Mouse (Mus musculus): ENCODE data around the gene Ly6g5c. TPM values are rescaled to one million over a fixed set of nuclear protein-coding genes. Genes with fewer than 3 reads are reported as not detected.

Ly6g5c gene
- polyA plus RNA-seq, 1 experiment = not detected

DNA sequence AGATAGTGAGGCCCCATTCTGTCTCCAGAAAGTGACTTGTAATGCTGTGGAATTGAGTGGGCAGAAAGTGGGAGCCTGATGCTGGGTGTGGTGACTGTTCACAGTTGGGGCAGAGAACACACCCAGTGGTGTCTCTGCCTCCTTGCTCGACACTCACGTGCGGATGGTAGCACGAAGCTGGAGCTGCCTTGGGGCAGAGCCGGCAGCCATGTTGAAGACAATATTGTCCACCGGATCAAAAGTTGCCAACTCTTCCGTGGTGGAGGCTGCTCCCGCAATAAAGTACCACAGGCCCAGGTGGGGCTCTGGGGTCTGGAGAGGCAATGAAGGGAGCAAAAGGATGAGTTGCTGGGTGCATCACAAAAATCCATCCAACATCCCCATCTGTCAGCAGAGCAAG lies 23.0 kb downstream of the Ly6g5c start:
- peaks cover 25% of the 10 kb centered on the region for H3K36me3 ChIP-seq (ENCODE audit: control insufficient read depth)
- H3K9me3 ChIP-seq (ENCODE audit: control insufficient read depth, low read length) = no peaks in the 10 kb centered on the region
- TF ChIP-seq GATA1 (IDR thresholded peaks at IDR 0.05; ENCODE audit: low read length) = no peak
- TF ChIP-seq TAL1 (IDR thresholded peaks at IDR 0.05; ENCODE audit: low read length) = no peak
- H3K4me3 ChIP-seq (replicated peaks) = peak overlapping the region; percentile 44
- H3K4me1 ChIP-seq (ENCODE audit: control insufficient read depth) = peaks cover 40% of the 10 kb centered on the region
- H3K27me3 ChIP-seq (ENCODE audit: control insufficient read depth) = no peaks in the 10 kb centered on the region

- H3K4me3 ChIP-seq (replicated peaks) = peak within 1 kb of the TSS; percentile 44
- TF ChIP-seq TAL1 (IDR thresholded peaks at IDR 0.05; ENCODE audit: low read length) (no peak), GATA1 (IDR thresholded peaks at IDR 0.05; ENCODE audit: low read length) (no peak)
- H3K36me3 ChIP-seq (ENCODE audit: control insufficient read depth) = peaks cover 26% of the 10 kb centered on the region
- no peaks in the 10 kb centered on the region for H3K27me3 ChIP-seq (ENCODE audit: control insufficient read depth)
- H3K4me1 ChIP-seq (ENCODE audit: control insufficient read depth) = peaks cover 40% of the 10 kb centered on the region
- no peaks in the 10 kb centered on the region for H3K9me3 ChIP-seq (ENCODE audit: control insufficient read depth, low read length)
Observed at GRCm38 (mm10) chr17:35131500-35132173, 23.6 kb downstream of the Ly6g5c start, which contains the start of gene Apom. Gene Apom (minus strand): TSS chr17:35132050.

DNA sequence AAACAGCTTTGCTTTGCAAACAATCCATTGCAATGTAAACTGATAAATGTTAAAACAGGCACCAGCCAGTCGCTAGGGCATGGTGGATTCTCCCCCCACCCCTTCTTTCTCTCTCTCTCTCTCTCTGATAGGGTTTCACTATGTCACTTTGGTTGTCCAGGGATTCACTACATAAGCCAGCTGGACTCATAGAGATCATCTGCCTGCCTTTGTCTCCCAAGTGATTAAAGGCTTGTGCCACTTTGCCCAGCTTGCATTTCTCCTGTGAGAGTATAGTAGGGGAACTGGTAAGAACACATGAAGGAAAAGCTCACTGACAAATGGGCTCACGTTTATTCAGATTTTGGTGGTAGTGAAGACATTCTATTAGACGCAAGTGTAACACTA lies 24.1 kb downstream of the Ly6g5c start:
- TF ChIP-seq TAL1 (IDR thresholded peaks at IDR 0.05; ENCODE audit: low read length) (no peak), GATA1 (IDR thresholded peaks at IDR 0.05; ENCODE audit: low read length) (no peak)
- Histone ChIP-seq H3K4me1 (ENCODE audit: control insufficient read depth) (peaks cover 40% of the 10 kb centered on the region), H3K4me3 (replicated peaks) (no peak overlapping the region), H3K36me3 (ENCODE audit: control insufficient read depth) (peaks cover 28% of the 10 kb centered on the region), H3K9me3 (ENCODE audit: control insufficient read depth, low read length) (no peaks in the 10 kb centered on the region), H3K27me3 (ENCODE audit: control insufficient read depth) (no peaks in the 10 kb centered on the region)

- H3K4me3 ChIP-seq (replicated peaks) = no peak overlapping the region
- H3K27me3 ChIP-seq (ENCODE audit: control insufficient read depth) = no peaks in the 10 kb centered on the region
- H3K9me3 ChIP-seq (ENCODE audit: control insufficient read depth, low read length) = no peaks in the 10 kb centered on the region
- peaks cover 30% of the 10 kb centered on the region for H3K36me3 ChIP-seq (ENCODE audit: control insufficient read depth)
- TF ChIP-seq TAL1 (IDR thresholded peaks at IDR 0.05; ENCODE audit: low read length) (no peak), GATA1 (IDR thresholded peaks at IDR 0.05; ENCODE audit: low read length) (no peak)
- peaks cover 38% of the 10 kb centered on the region for H3K4me1 ChIP-seq (ENCODE audit: control insufficient read depth)
Observed at GRCm38 (mm10) chr17:35133517-35133916, 25.4 kb downstream of the Ly6g5c start.

DNA sequence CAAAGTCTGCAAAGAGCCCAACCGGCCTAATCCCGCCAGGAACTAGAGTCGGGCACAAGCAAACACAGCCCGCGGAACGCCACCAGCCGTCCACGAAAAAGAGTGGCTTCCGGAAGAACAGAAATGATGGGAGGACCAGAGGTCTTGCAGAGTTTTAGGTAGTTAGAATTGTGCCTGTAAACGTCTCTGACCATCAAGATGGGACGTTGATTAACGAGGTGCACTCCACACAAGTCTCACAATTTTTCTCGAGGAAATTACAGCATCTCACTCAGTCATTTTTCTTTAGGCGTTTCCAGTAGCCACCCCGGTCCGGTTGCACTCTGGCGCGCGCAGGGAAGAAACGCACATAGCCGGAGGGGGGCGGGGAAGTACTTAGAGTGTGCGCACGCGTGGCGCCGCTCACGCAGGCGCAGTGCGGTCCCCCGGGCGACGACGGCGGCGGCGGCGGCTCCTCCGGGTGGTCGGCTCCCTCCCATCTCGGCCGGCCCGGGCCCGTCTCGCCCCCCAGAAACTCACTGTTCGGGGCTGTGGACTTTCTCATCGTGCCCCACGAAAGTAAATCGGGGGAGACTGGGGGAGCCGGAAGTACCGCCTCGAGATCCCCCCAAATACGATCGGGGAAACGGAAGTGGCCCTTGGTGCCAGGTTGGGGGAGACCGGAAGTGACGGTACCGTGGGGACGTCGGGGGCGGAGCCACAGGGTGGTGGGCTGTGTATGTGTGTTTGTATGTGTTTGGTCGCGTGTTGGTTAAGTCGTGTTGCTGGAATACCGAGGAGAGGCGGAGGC lies 26.9 kb downstream of the Ly6g5c start, which contains the start of gene Bag6:
Gene Bag6 (plus strand): TSS at position 378 of the 790 bp plus-strand sequence.
- no peak for TF ChIP-seq GATA1 (IDR thresholded peaks at IDR 0.05; ENCODE audit: low read length)
- TF ChIP-seq TAL1 (IDR thresholded peaks at IDR 0.05; ENCODE audit: low read length) = no peak
- H3K36me3 ChIP-seq (ENCODE audit: control insufficient read depth) = peaks cover 36% of the 10 kb centered on the region
- H3K4me3 ChIP-seq (replicated peaks) = peak within 1 kb of the TSS; percentile 99
- no peaks in the 10 kb centered on the region for H3K27me3 ChIP-seq (ENCODE audit: control insufficient read depth)
- no peaks in the 10 kb centered on the region for H3K9me3 ChIP-seq (ENCODE audit: control insufficient read depth, low read length)
- peaks cover 36% of the 10 kb centered on the region for H3K4me1 ChIP-seq (ENCODE audit: control insufficient read depth)

DNA sequence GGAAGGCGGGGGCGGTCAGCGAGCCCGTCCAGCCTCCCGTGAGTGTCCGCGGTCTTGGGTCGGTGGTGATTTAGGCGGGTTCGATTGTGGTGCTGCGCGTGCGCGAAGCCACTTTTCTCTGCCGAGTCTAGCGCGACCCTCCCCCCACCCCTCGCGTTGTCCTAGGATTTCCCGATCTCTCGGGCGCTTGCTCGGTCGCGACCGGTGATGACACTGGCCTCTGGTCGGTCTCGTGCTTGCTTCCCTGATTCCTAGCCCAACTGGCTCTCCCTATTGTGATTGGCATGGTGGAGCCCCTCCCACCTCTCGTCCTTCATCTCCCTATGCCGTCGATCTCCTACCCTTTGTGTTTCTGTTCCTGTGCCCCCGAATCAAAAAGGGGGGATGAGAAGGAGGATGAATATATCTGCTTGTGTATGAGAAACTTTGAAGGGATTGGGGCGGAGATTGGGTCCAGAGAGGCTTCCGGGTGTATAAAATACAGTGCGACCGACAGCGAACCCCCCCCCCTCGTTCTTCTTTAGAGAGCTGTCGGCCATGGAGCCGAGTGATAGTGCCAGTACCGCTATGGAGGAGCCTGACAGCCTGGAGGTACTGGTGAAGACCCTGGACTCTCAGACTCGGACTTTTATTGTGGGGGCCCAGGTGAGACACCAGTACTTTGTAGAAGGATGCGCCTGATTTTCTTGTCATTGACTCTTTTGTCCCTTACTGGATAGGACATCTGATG lies 27.7 kb downstream of the Ly6g5c start:
- H3K9me3 ChIP-seq (ENCODE audit: control insufficient read depth, low read length) = no peaks in the 10 kb centered on the region
- no peaks in the 10 kb centered on the region for H3K27me3 ChIP-seq (ENCODE audit: control insufficient read depth)
- TF ChIP-seq TAL1 (IDR thresholded peaks at IDR 0.05; ENCODE audit: low read length) (no peak), GATA1 (IDR thresholded peaks at IDR 0.05; ENCODE audit: low read length) (no peak)
- peak overlapping the region; percentile 99 for H3K4me3 ChIP-seq (replicated peaks)
- peaks cover 34% of the 10 kb centered on the region for H3K4me1 ChIP-seq (ENCODE audit: control insufficient read depth)
- peaks cover 38% of the 10 kb centered on the region for H3K36me3 ChIP-seq (ENCODE audit: control insufficient read depth)

GRCm38 (mm10) chr17:35139269-35139668 lies 31.2 kb downstream of the Ly6g5c start:
- peaks cover 9% of the 10 kb centered on the region for H3K9me3 ChIP-seq (ENCODE audit: control insufficient read depth, low read length)
- no peak overlapping the region for H3K4me3 ChIP-seq (replicated peaks)
- no peaks in the 10 kb centered on the region for H3K27me3 ChIP-seq (ENCODE audit: control insufficient read depth)
- peaks cover 70% of the 10 kb centered on the region for H3K36me3 ChIP-seq (ENCODE audit: control insufficient read depth)
- no peak for TF ChIP-seq TAL1 (IDR thresholded peaks at IDR 0.05; ENCODE audit: low read length)
- no peak for TF ChIP-seq GATA1 (IDR thresholded peaks at IDR 0.05; ENCODE audit: low read length)
- peaks cover 26% of the 10 kb centered on the region for H3K4me1 ChIP-seq (ENCODE audit: control insufficient read depth)

GRCm38 (mm10) chr17:35140490-35140996 lies 32.5 kb downstream of the Ly6g5c start:
- Histone ChIP-seq H3K27me3 (ENCODE audit: control insufficient read depth) (no peaks in the 10 kb centered on the region), H3K36me3 (ENCODE audit: control insufficient read depth) (peaks cover 83% of the 10 kb centered on the region), H3K4me3 (replicated peaks) (no peak overlapping the region), H3K9me3 (ENCODE audit: control insufficient read depth, low read length) (peaks cover 9% of the 10 kb centered on the region), H3K4me1 (ENCODE audit: control insufficient read depth) (peaks cover 23% of the 10 kb centered on the region)
- no peak for TF ChIP-seq TAL1 (IDR thresholded peaks at IDR 0.05; ENCODE audit: low read length)
- no peak for TF ChIP-seq GATA1 (IDR thresholded peaks at IDR 0.05; ENCODE audit: low read length)
